Mouse (Mus musculus): ENCODE results near the gene Ap5s1. TPM values are rescaled to one million over a fixed set of nuclear protein-coding genes. Genes with fewer than 3 reads are reported as not detected.

Ap5s1 gene
- 10 to 100 TPM; 13.7 to 20.2 TPM for total RNA-seq (2021)
- 89.8 and 91.7 TPM in 2 replicates for polyA plus RNA-seq (2012; rRNA removed)
- long read RNA-seq, transcript Ap5s1-205 (2 exons, 868 nt): major isoform, 10 of 18 reads
- long read RNA-seq, transcript Ap5s1-203 (3 exons, 1,521 nt): minor isoform, 5 of 18 reads
- long read RNA-seq, partial matches to known transcripts: 1 of 18 reads
- long read RNA-seq, other reads (novel, unspliced or antisense): 1 of 18 reads

GRCm38 (mm10) chr2:131206778-131207177, at the start of gene Ap5s1:
TSS of gene Ap5s1 (plus strand) at chr2:131207078.
- DNase-seq: no peak

GRCm38 (mm10) chr2:131159491-131159910, 47.4 kb upstream of the Ap5s1 start:
- no peak for DNase-seq

GRCm38 (mm10) chr2:131159938-131160581, 46.8 kb upstream of the Ap5s1 start, which contains the start of gene 1700037H04Rik:
TSS of gene 1700037H04Rik (minus strand) at chr2:131160081.
- DNase-seq: peak; percentile 97

- peak; percentile 54 for DNase-seq
Observed at GRCm38 (mm10) chr2:131160671-131161111, 46.2 kb upstream of the Ap5s1 start.

- DNase-seq: no peak
Observed at GRCm38 (mm10) chr2:131163924-131164323, 43.0 kb upstream of the Ap5s1 start.

- no peak for DNase-seq
Observed at GRCm38 (mm10) chr2:131166172-131166571, 40.7 kb upstream of the Ap5s1 start.

GRCm38 (mm10) chr2:131167984-131168383, 38.9 kb upstream of the Ap5s1 start:
- DNase-seq: no peak

GRCm38 (mm10) chr2:131168914-131169313, 38.0 kb upstream of the Ap5s1 start:
- no peak for DNase-seq

GRCm38 (mm10) chr2:131170936-131171335, 35.9 kb upstream of the Ap5s1 start:
- no peak for DNase-seq

- peak; percentile 88 for DNase-seq
Observed at GRCm38 (mm10) chr2:131171401-131172104, 35.3 kb upstream of the Ap5s1 start.

GRCm38 (mm10) chr2:131172322-131172721, 34.6 kb upstream of the Ap5s1 start:
- no peak for DNase-seq

- peak; percentile 73 for DNase-seq
Observed at GRCm38 (mm10) chr2:131174700-131175099, 32.2 kb upstream of the Ap5s1 start.

- DNase-seq: no peak
Observed at GRCm38 (mm10) chr2:131175286-131175944, 31.5 kb upstream of the Ap5s1 start.

- no peak for DNase-seq
Observed at GRCm38 (mm10) chr2:131175945-131176309, 31.0 kb upstream of the Ap5s1 start.

GRCm38 (mm10) chr2:131176491-131176890, 30.4 kb upstream of the Ap5s1 start:
- DNase-seq: peak; percentile 31

GRCm38 (mm10) chr2:131177932-131178331, 28.9 kb upstream of the Ap5s1 start:
- no peak for DNase-seq

GRCm38 (mm10) chr2:131178828-131179245, 28.0 kb upstream of the Ap5s1 start:
- no peak for DNase-seq

- DNase-seq: peak; percentile 76
Observed at GRCm38 (mm10) chr2:131179246-131179886, 27.5 kb upstream of the Ap5s1 start.

GRCm38 (mm10) chr2:131179990-131180587, 26.8 kb upstream of the Ap5s1 start, which contains the start of gene Cenpb:
TSS of gene Cenpb (minus strand) at chr2:131180067.
- peak; percentile 90 for DNase-seq

- no peak for DNase-seq
Observed at GRCm38 (mm10) chr2:131186343-131186742, 20.5 kb upstream of the Ap5s1 start.

All from adrenal gland, adult 2 months (tissue).